Mouse (Mus musculus) left cerebral cortex, postnatal 36 days (tissue): Measurements from ENCODE around the gene Hoxb6. TPM values are rescaled to one million over a fixed set of nuclear protein-coding genes. Genes with fewer than 3 reads are reported as not detected.

Experiments
- DNase-seq, 2 experiments: peaks; one replicate each; pipeline ENCODE4 v3.0.0; 2021 to 2022; ENCODE audit warnings: low spot score in 2 of 2, mixed read lengths in 1 of 2
- intact Hi-C: fragments of 180-260 bp; cut with DNase I; formaldehyde crosslinking; loops from one replicate; pipeline ENCODE4 v1.15.1; 2025
- total RNA-seq, 2 experiments: library from RNA; stranded (reverse); gene quantifications; 2 replicates each; pipeline ENCODE4 v1.2.3; 2021

Gene Hoxb6
- total RNA-seq: not detected

GRCm38 (mm10) chr11:96291681-96292564 lies at the start of gene Hoxb6:
Gene Hoxb6 (plus strand): TSS chr11:96292476.
- intact Hi-C loops: no loop called here
- no peak for DNase-seq

- no peak for DNase-seq
- intact Hi-C loops: no loop called here
Measured at GRCm38 (mm10) chr11:96250901-96251300, 41.4 kb upstream of the Hoxb6 start.

GRCm38 (mm10) chr11:96251480-96252031 lies 40.7 kb upstream of the Hoxb6 start:
- DNase-seq: no peak
- intact Hi-C loops: no loop called here

- intact Hi-C loops: no loop called here
- DNase-seq: no peak
Measured at GRCm38 (mm10) chr11:96252541-96253120, 39.6 kb upstream of the Hoxb6 start.

GRCm38 (mm10) chr11:96254221-96254620 lies 38.1 kb upstream of the Hoxb6 start:
- DNase-seq: no peak
- intact Hi-C loops: no loop called here

GRCm38 (mm10) chr11:96255111-96255995 lies 36.9 kb upstream of the Hoxb6 start:
- intact Hi-C loops: no loop called here
- DNase-seq: no peak

- intact Hi-C loops: no loop called here
- no peak for DNase-seq
Measured at GRCm38 (mm10) chr11:96255996-96256445, 36.3 kb upstream of the Hoxb6 start.

- intact Hi-C loops: no loop called here
Measured at GRCm38 (mm10) chr11:96257141-96257540, 35.1 kb upstream of the Hoxb6 start.

GRCm38 (mm10) chr11:96259038-96259437 lies 33.2 kb upstream of the Hoxb6 start:
- intact Hi-C loops: no loop called here
- no peak for DNase-seq

More at GRCm38 (mm10) chr11:96257141-96257540, 35.1 kb upstream of the Hoxb6 start:
- no peak for DNase-seq

- intact Hi-C loops: no loop called here
- no peak for DNase-seq
Measured at GRCm38 (mm10) chr11:96259511-96259910, 32.8 kb upstream of the Hoxb6 start.

- intact Hi-C loops: no loop called here
- DNase-seq: no peak
Measured at GRCm38 (mm10) chr11:96260310-96260970, 31.8 kb upstream of the Hoxb6 start.

- intact Hi-C loops: no loop called here
- DNase-seq: no peak
Measured at GRCm38 (mm10) chr11:96261323-96261890, 30.9 kb upstream of the Hoxb6 start.

- intact Hi-C loops: no loop called here
- DNase-seq: no peak
Measured at GRCm38 (mm10) chr11:96262262-96262830, 29.9 kb upstream of the Hoxb6 start.

GRCm38 (mm10) chr11:96263636-96264389 lies 28.5 kb upstream of the Hoxb6 start:
- no peak for DNase-seq
- intact Hi-C loops: no loop called here

- no peak for DNase-seq
- intact Hi-C loops: no loop called here
Measured at GRCm38 (mm10) chr11:96264390-96265020, 27.8 kb upstream of the Hoxb6 start.

- DNase-seq: no peak
- intact Hi-C loops: no loop called here
Measured at GRCm38 (mm10) chr11:96265954-96266353, 26.3 kb upstream of the Hoxb6 start.
